Mouse (Mus musculus) heart, adult 18-20 months (tissue): Measurements from ENCODE around the gene Extl2. TPM values are rescaled to one million over a fixed set of nuclear protein-coding genes. Genes with fewer than 3 reads are reported as not detected.

ENCODE experiments used
- DNase-seq, 2 experiments: peaks; one replicate each; pipeline ENCODE4 v3.0.0; 2021 to 2022; ENCODE audit warnings: mixed read lengths in 1 of 2
- long read RNA-seq, 2 experiments: library from polyadenylated mRNA; stranded (forward); transcript quantifications; one replicate each; pipeline ENCODE4 v2.0.0; 2021
- total RNA-seq, 2 experiments: library from RNA; stranded (reverse); gene quantifications; 2 replicates each; pipeline ENCODE4 v1.2.3; 2021

Gene Extl2
- 10 to 100 TPM; 14.0 to 17.4 TPM for total RNA-seq
- long read RNA-seq, experiment 1, transcript Extl2-201 (5 exons, 3,000 nt): major isoform, 18 of 26 reads
- long read RNA-seq, experiment 1, transcript Extl2-203 (5 exons, 2,840 nt): minor isoform, 6 of 26 reads
- long read RNA-seq, experiment 1, partial matches to known transcripts: 2 of 26 reads
- long read RNA-seq, experiment 1, other reads (novel, unspliced or antisense): 0 of 26 reads
- long read RNA-seq, experiment 2, transcript Extl2-203 (5 exons, 2,840 nt): minor isoform, 5 of 13 reads
- long read RNA-seq, experiment 2, transcript Extl2-201 (5 exons, 3,000 nt): major isoform, 7 of 13 reads
- long read RNA-seq, experiment 2, partial matches to known transcripts: 1 of 13 reads
- long read RNA-seq, experiment 2, other reads (novel, unspliced or antisense): 0 of 13 reads

DNA sequence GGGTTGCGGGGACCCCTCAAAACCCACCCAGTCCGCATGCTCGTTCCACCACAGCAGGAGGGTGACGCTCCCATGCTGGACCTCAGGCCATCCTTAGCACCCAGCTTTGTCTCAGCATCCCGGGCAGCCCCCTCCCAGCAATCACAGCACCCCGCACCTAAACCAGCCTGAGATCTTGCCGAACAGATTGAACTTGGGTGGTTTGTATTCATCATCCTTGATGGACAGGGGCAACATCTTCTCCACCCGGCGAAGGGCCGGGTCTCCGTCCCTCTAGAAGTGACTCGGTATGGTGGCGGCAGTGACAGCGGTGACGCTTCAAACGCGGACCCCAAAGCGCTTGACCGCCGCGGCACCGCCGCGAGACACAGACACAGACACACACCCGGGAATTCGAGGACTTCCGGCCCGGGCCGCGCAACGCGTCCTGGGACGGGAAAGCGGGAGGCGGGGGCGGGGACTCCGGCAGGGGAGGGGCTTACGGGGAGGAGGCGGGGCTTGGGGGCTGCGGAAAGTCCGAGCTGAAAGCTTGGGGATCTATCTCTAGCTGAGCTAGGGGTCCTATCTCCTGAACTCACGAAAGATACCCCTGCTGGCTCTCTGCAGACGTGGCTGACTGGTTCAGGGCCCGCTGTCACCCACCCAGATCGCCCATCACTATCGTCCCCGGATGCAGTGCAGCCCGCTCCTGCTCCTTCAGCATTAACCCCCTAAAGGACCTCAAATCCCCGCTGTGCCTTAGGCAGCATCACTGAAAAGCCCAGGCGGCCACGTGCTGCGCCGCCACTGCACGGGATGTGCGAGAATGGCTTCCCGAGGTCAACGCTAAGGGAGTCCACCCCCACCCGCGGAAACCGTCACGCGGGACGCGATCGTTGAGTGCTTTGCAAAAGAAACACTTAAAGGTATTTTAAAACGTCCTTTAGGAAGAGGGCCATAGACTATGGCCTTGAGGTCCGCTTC is at the start of gene Extl2, which contains the start of gene Slc30a7:
Gene Extl2 (plus strand): TSS at position 485 of the 963 bp plus-strand sequence.
Gene Slc30a7 (minus strand): TSS at position 429 of the 963 bp plus-strand sequence.
- DNase-seq: peak; percentile 86

DNA sequence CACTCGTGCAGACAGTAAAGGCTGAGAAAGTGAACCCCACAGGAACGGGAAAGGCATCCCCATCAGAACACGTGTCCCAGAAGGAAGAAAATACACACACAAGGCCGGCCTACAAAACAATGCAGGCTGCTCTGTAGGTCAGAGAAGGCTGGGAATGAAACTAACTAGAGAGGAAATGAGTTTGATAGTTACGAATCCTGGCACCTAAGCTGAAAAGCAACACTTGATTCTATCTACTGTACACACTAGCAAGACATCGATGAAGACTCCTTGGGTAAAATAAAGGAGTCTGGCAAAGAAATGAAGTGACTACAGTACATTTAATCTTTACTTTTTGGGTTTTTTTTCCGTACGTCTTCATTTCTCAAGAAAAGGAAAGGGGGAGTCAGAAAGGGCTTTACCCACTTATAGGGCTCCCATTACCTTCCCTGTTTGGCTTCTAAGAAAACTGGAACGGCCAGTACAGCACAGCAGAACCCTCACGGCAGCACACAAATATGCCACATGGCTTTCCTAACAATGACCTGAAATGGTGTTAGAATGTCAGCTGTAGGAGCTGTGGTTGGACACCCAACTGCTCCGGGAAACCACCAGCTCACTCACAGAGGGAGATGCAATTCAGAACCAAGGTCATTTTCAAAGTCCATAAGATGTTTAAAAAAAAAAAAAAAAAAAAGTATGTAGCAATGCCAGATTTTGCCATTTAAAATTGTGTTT is 45.8 kb upstream of the Extl2 start:
- DNase-seq: no peak

DNA sequence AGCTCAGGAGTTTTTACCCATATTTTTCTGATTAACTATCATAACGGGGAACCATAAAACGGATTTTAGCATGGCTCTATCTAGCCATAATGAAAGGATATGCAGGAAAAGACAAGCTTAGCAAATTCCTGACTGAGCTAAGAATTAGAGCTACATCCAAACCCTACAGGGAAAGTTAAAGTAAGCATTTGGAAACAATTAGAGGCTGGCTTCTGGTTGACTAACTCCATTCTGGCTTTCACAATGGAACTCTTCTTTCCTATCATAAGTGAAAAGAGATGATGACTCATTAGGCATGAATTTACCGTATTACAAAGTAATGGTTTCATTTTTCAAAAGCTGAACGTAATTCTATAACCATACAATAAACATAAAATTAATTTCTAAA is 45.2 kb upstream of the Extl2 start:
- no peak for DNase-seq

DNA sequence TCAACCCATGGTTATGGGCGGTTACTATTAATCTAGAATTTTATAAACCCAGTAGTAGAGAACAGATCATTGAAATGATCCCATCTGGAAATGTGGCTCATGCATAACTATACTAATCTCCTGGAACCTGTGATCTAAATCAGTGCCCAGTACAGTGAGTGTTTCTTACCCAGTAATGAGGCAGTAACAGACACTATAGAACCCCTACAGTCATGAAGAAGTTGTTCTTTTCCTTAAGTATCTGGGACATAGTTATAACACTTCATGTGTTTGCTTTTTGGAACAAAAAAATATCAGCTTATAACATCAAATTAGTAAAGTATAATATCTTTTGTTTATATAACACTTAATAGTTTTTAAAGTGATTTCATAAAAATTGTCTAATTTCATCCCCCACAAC is 43.7 kb upstream of the Extl2 start:
- no peak for DNase-seq

DNA sequence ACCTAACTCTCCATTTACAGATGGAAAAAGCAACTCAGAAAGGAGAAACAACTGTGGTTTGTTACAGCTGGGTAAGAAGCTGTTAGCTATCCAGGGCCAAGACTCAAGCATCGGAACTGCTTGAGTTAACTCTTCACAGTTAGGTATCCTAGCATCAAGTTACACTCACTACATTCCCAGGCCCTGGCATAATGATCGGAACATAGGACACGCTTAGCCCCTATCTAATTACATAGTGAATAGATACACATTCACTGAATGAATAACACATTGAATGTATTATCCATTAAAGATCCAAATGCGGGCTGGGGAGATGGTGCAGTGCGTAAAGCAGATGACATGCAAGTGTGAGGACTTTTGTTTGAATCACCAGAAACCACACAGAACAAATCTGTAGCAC is 43.2 kb upstream of the Extl2 start:
- DNase-seq: no peak

DNA sequence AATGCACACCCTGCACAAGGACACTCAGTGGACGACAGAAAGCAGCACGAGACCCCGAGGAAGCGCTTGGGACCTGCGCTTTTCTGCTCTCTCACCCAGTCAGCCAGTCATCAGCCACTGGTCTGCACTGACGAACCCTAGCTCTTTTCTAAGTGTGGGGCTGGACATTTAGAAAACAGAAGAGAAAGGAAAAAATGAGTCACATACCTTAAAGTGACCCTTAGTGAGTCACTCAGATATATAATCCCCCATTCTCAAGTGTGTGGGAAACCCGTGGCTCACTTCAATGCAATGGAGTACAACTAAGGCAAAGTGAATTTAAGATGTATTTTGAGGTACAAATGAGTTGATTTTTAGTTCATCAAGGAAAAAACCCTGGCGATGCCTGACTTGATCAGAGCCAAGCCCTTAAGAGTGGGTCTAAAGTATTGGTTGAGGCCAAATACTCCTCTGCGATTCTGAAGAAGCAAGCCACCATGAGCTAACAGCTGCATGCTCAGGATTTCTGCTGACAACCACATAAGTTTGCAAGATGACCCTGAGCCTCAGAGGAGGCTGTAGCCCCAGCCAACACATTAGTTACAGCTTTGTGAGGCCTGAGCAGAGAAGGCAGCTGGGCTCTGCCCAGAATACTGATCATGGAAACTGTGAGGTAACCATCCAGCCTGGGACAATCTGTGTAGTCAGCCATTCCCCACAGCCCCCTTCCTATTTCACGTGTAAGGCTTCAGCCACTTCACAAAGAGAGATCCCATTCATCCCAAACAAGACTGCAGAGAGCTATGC is 38.3 kb upstream of the Extl2 start:
- DNase-seq: no peak

DNA sequence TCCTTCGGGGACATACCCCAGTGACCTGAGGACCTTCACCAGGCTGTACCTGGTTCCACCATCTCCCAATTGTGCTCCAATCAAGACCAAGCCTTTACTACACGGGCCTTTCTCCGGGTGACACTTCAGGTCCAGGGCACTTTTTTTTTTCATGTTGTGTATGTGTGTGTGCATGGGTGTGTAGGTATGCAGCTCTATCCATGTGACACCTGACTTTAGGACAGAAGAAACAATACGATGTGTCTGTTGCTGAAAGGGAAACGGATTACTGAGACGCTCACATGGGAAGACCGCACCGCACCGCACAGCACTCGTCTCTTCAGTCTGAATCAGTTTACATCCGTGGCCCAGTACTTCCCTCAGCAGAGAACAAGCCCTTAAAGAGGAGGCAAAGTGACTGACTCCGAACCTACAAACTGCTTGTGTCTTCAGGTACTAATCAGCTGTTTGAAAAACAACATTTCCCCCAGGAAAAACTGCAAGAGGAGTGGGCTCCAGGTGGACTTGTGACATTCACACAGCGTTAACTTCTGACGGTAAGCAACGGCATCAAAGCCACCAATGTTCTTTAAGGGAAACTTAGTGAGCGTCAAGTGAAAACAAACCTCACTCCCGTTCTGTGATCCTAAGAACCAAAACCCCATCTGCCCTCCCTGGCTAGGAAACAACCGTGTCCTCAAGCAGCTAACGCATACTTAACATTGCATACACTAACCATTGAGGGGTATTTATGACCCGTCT is 36.0 kb upstream of the Extl2 start:
- DNase-seq: no peak

DNA sequence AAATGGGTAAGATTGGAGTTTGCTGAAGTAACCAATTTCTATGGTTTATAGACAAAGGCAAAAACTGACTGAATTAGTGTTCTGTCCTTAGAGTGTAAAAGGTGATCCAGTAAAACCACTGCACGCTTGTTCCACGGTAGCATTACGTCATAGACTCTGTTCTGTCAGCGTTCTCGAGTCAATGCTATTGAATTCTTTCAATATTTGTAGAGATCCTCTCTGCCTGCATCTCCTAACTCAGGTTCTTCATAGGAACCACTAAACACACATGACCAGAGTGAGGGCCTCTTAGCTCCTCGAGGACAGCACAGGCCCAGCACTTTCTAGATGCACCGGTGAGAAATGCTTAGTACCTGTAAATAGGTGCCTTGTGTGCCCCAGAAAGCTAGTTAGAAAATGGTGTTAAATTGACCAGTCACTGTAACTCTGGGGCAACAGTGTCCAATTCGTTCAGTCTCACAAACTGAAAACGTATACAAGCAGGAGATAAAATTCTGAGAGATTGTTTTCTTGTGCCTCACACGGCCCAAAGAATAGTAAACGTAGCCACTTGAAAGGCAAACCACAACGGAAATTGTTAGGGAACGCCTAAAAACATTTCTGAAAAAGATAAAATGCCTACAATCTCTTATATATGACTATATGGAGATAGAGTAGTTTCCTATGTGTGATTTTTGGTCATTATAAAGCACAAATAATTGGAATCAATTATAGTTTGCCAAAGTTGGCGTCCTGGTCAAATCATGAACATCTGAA is 35.2 kb upstream of the Extl2 start:
- no peak for DNase-seq

DNA sequence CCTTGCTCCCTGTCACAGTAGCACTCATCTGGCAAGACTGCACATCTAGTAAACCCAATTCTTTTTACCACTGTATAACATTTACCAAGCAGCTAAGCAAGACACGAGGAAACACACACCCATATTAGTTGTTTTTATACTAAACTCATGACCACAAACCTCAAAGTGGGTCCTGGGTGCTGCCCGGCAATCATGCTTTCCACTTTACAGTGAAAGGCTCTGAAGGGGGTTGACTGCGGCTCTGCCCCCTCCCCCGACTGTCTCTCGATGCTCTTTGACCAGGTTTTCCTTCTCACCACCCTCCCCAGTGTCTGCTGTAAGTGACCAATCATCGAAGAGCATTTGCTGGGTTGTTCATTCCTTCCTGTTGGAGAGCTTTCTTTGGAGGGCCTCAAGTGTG is 33.0 kb upstream of the Extl2 start:
- DNase-seq: no peak

DNA sequence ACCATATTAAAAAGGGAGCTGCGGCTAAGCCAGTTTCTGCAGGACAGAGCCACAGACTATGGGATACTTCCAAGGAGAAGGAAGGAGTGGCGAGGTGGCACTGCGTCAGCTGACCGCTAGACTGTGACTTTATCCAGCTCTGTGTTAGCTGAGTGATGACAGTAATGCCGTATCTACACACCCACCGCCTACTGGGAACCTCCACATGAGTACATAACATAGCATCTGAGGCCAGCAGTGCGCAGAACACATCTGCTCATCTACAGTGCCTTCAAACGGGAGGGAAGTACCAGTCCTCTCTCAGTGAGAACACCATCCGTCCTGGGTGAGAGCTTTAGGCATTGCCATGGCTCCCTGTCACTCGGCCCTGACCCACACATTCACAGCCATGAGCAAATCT is 32.3 kb upstream of the Extl2 start:
- peak; percentile 11 to 15 for DNase-seq

DNA sequence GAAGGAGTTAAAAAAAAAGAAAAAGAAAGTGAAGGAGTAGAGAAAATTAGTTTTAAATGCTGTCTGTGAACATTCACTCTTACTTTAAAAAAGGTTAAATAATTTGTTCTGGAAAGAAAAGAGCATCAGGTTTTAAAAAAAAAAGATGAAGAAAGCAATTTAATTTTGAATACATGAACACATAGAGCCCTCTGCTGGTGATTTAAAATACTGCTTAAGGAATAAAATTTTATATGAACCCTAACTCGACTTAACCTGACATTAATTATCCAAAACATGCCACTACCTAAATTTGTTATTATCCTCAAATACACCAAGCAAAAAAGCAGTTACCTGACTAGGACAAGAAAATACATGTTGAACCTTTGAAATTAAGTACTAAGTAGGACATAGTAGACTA is 28.3 kb upstream of the Extl2 start:
- peak in 1 of 2 experiments; percentile 40 for DNase-seq

DNA sequence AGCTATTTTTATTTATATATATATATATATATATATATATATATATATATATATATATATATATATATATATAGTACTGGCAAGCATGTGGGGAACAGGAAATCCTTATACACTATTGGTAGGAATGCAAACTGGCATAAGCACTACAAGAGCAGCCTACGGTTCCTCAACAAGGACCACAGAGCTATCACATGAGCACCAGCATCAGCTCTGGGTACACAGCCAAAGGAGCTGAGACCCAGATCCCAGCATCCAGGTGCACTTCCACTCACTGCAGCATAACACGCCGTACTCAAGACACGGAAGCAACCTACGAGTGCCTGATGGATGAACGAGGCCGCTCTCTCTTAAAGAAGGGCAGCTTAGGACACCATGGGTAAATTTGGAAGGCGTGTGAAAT is 24.0 kb upstream of the Extl2 start:
- no peak for DNase-seq

DNA sequence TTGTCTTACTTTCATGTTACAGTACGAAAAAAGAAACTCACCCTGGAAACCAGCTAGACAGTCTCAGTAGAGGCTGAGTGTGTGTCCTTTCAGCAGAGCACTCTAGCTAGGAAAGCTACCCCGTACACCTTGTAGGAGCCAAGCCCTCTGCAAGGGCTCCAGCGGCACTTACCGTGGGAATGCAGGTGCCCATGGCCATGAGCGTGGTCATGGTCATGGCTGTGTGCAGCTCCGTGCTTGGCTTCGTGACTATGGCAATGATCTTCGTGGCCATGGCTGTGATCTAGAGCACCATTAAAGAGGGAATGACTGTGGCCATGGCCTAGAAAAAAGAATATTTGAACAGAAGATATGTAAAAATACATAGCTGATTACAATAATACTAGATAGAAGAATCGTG is 22.6 kb upstream of the Extl2 start:
- DNase-seq: no peak

DNA sequence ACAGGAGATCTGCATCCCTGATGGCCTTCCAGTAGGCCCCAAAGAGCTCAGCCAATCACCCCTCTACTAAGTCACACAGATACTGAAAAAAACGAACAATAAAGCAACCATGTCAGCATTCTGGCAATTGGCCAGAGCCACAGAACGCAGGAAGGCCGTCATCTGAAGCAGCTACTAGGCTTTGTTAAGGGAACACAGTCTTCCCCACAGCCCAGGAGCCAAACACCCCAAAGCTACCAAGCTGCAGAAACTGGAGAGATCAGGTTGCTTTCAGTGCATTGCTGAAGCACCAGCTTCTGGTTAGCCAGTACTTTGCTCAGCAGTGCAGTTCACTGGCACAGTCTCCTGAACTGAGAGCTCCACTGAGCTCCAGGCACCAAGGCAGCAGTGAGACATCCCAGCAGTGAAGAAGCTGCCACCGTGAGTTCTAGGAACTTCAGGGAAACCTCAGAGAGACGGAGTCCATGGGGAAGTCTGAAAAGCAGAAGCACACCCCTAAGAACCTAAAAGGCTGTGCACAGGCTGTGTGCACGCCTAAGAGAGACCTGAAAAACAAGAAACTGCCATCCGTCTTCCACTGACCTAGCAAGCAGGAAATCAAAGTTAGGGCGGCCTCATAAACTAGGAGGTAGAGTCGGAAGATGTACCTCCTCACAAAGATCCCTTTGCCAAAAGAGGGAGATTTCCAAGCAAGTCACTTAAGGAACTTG is 21.9 kb upstream of the Extl2 start:
- peak; percentile 18 to 22 for DNase-seq

DNA sequence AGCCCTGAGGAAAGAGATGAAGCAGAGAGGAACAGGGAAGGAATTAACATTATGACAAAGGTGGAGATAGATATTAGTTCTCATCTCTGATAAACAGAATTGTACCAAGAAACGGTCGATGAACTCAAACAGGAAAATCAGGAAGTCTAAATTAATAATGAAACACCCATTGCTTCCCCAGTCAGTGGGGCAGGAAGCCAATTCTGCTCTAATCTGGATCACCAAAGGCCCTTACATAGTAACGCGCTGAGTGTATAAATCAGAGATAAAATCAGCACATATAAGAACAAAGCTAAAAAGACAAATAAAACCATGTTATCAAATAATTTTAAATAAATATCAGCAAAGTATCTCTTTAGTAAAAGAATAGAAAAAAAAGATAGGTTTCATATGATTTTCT is 15.2 kb upstream of the Extl2 start:
- peak; percentile 36 to 48 for DNase-seq

DNA sequence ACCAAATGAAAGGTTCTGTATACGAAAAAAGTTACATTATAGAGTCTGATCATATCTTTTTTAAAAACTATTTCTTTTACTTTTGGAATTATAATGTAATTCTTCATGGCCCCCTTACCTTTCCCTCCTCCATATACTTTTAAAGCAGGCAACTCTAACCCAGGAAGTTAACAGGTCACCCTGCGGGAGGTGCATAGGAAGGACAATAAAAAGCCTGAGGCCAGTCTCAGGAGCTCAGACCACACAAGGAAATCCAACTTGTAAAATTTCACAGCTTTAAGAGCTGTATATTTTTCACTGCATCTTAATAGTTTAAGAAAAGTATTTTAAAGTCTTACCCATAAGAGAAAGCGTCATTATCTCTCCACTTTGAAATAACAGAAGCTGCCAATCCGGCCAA is 14.7 kb upstream of the Extl2 start:
- DNase-seq: no peak

DNA sequence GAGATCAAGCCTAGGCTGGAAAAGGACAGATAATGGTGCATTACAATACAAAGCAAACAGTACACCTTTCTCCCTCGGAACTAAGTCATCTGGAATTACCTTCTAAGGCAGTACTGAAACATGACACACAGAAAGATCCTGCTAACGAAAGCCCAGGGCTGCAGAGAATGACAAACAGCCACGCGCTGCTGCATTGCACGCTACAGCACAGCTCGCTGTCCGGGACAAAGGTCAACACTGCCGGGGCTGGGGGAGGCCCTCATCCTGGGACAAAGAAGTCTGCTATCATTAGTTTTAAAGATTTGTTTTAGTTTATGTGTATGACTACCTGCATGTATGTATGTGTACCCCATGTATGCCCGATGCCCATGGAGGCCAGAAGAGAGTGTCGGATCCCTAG is 14.2 kb upstream of the Extl2 start:
- DNase-seq: no peak

DNA sequence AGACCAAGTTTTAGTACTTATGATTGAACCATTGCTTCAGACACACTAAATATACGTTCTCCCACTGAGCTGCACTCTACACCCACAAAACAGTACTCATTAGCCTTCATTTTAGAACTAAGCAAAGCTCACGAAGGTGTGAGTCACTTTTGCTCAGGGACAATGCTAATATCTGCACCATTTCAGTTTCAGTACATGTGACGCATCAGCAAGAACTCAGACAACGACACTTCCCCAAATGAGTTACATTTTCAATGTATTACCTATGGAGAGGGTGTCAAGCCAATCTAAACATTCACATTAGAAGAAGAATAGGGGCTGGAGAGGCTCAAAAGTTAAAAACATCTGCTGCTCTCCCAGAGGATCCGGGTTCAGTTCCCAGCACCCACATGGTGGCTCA is 10.3 kb upstream of the Extl2 start:
- no peak for DNase-seq

DNA sequence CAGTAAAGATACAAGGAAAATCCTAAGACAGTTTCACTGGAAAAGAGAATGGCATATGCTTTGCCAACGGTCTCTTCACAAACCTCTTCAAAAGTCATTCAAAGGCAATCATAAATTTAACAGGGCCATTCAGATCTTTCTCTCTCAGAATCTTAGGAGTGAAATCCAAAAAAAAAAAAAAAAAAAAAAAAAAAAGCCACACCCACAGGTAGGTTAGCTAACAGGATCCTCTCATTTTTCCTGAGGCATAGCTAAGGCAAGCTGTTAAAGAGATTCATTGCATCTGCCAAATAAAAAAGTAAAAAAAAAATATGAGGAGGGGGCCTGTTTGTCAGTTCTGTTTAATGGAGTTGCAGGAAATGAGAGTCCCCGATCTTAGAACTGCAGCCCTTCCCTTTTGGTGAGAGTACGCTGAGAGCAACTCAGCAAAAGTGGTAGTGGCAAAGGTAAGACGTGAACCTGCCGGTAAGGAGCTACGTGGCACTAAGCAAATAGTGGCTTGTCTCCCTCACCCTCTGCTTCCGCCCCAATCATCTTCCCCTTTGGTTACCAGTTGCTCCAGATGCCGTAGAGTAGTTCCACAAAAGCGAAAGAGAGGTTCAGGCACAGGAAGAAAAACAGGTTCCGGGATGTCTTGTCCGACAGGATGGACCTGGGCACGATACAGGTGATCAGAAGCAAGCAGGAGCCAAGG is 831 bp upstream of the Extl2 start:
- DNase-seq: peak in 1 of 2 experiments; percentile 28
